Mouse (Mus musculus): Measurements from ENCODE around the gene Vps37c. TPM values are rescaled to one million over a fixed set of nuclear protein-coding genes. Genes with fewer than 3 reads are reported as not detected.

Gene Vps37c
- polyA plus RNA-seq, 1 experiment from 2014 or later = 32.1 TPM

GRCm38 (mm10) chr19:10712646-10713045 is 24.1 kb downstream of the Vps37c start:
- H3K27ac ChIP-seq (ENCODE audit: low read depth, low read length) = no peak overlapping the region
- H3K9ac ChIP-seq (ENCODE audit: low read length) = no peak overlapping the region
- no peak overlapping the region for H3K4me3 ChIP-seq (ENCODE audit: low read depth, low read length)
- H3K4me2 ChIP-seq (ENCODE audit: low read depth, low read length, severe bottlenecking) = no peak overlapping the region
- no peaks in the 10 kb centered on the region for H3K9me3 ChIP-seq (ENCODE audit: control insufficient read depth, low read length)
- 94% methylated on average over 12 of the region's 12 CpGs for WGBS
- peaks cover 12% of the 10 kb centered on the region; the same call in 1 of the 2 replicates for H3K4me1 ChIP-seq (replicated peaks; ENCODE audit: control insufficient read depth, insufficient read depth, low read length)
- DNase-seq (ENCODE audit: low spot score) = no peak
- ATAC-seq (replicated peaks; ENCODE audit: low FRiP score) = no peak
- H3K36me3 ChIP-seq (ENCODE audit: control insufficient read depth, insufficient read depth, low read length) = peaks cover 7% of the 10 kb centered on the region
- H3K27me3 ChIP-seq (ENCODE audit: control insufficient read depth, insufficient read depth, low read length) = no peaks in the 10 kb centered on the region

- no peak overlapping the region for H3K4me2 ChIP-seq (ENCODE audit: low read depth, low read length, severe bottlenecking)
- WGBS = 94% methylated on average over 10 of the region's 10 CpGs
- no peak overlapping the region for H3K4me3 ChIP-seq (ENCODE audit: low read depth, low read length)
- no peaks in the 10 kb centered on the region for H3K9me3 ChIP-seq (ENCODE audit: control insufficient read depth, low read length)
- peaks cover 12% of the 10 kb centered on the region; the same call in 1 of the 2 replicates for H3K4me1 ChIP-seq (replicated peaks; ENCODE audit: control insufficient read depth, insufficient read depth, low read length)
- DNase-seq (ENCODE audit: low spot score) = no peak
- H3K9ac ChIP-seq (ENCODE audit: low read length) = no peak overlapping the region
- H3K27me3 ChIP-seq (ENCODE audit: control insufficient read depth, insufficient read depth, low read length) = no peaks in the 10 kb centered on the region
- peaks cover 7% of the 10 kb centered on the region for H3K36me3 ChIP-seq (ENCODE audit: control insufficient read depth, insufficient read depth, low read length)
- no peak for ATAC-seq (replicated peaks; ENCODE audit: low FRiP score)
- H3K27ac ChIP-seq (ENCODE audit: low read depth, low read length) = no peak overlapping the region
These were observed 25.0 kb downstream of the Vps37c start for GRCm38 (mm10) chr19:10713551-10713950.

- no peak for DNase-seq (ENCODE audit: low spot score)
- 89% methylated on average over 6 of the region's 6 CpGs for WGBS
- H3K4me2 ChIP-seq (ENCODE audit: low read depth, low read length, severe bottlenecking) = no peak overlapping the region
- H3K36me3 ChIP-seq (ENCODE audit: control insufficient read depth, insufficient read depth, low read length) = peaks cover 7% of the 10 kb centered on the region
- no peak overlapping the region for H3K27ac ChIP-seq (ENCODE audit: low read depth, low read length)
- H3K9ac ChIP-seq (ENCODE audit: low read length) = 0 out of 2 replicates have a peak overlapping the region, but pooled peaks have one; percentile 4
- H3K9me3 ChIP-seq (ENCODE audit: control insufficient read depth, low read length) = no peaks in the 10 kb centered on the region
- H3K4me1 ChIP-seq (replicated peaks; ENCODE audit: control insufficient read depth, insufficient read depth, low read length) = peaks cover 7% of the 10 kb centered on the region; the same call in 1 of the 2 replicates
- H3K4me3 ChIP-seq (ENCODE audit: low read depth, low read length) = no peak overlapping the region
- H3K27me3 ChIP-seq (ENCODE audit: control insufficient read depth, insufficient read depth, low read length) = no peaks in the 10 kb centered on the region
- no peak for ATAC-seq (replicated peaks; ENCODE audit: low FRiP score)
These were observed 25.6 kb downstream of the Vps37c start for GRCm38 (mm10) chr19:10714168-10714567.

- Histone ChIP-seq H3K4me3 (ENCODE audit: low read depth, low read length) (no peak overlapping the region), H3K27ac (ENCODE audit: low read depth, low read length) (no peak overlapping the region), H3K9ac (ENCODE audit: low read length) (0 out of 2 replicates have a peak overlapping the region, but pooled peaks have one; percentile 4), H3K36me3 (ENCODE audit: control insufficient read depth, insufficient read depth, low read length) (peaks cover 7% of the 10 kb centered on the region), H3K4me2 (ENCODE audit: low read depth, low read length, severe bottlenecking) (no peak overlapping the region), H3K4me1 (replicated peaks; ENCODE audit: control insufficient read depth, insufficient read depth, low read length) (peaks cover 4% of the 10 kb centered on the region; the same call in 1 of the 2 replicates), H3K9me3 (ENCODE audit: control insufficient read depth, low read length) (no peaks in the 10 kb centered on the region), H3K27me3 (ENCODE audit: control insufficient read depth, insufficient read depth, low read length) (no peaks in the 10 kb centered on the region)
- DNase-seq (ENCODE audit: low spot score) (peak; percentile 84), ATAC-seq (replicated peaks; ENCODE audit: low FRiP score) (no peak)
- 42% methylated on average over 4 of the region's 4 CpGs for WGBS
These were observed 26.3 kb downstream of the Vps37c start for GRCm38 (mm10) chr19:10714682-10715475.

- H3K27ac ChIP-seq (ENCODE audit: low read depth, low read length) = no peak overlapping the region
- DNase-seq (ENCODE audit: low spot score) = no peak
These were observed 26.9 kb downstream of the Vps37c start for GRCm38 (mm10) chr19:10715476-10715875.

GRCm38 (mm10) chr19:10718251-10718775 is 29.8 kb downstream of the Vps37c start:
- Histone ChIP-seq H3K4me2 (ENCODE audit: low read depth, low read length, severe bottlenecking) (no peak overlapping the region), H3K9ac (ENCODE audit: low read length) (no peak overlapping the region), H3K4me1 (replicated peaks; ENCODE audit: control insufficient read depth, insufficient read depth, low read length) (peaks cover 10% of the 10 kb centered on the region; the same call in 1 of the 2 replicates), H3K9me3 (ENCODE audit: control insufficient read depth, low read length) (no peaks in the 10 kb centered on the region), H3K36me3 (ENCODE audit: control insufficient read depth, insufficient read depth, low read length) (no peaks in the 10 kb centered on the region), H3K27ac (ENCODE audit: low read depth, low read length) (no peak overlapping the region), H3K4me3 (ENCODE audit: low read depth, low read length) (no peak overlapping the region), H3K27me3 (ENCODE audit: control insufficient read depth, insufficient read depth, low read length) (no peaks in the 10 kb centered on the region)
- 83% methylated on average over 7 of the region's 7 CpGs for WGBS
- ATAC-seq (replicated peaks; ENCODE audit: low FRiP score) = no peak
- no peak for DNase-seq (ENCODE audit: low spot score)

More at GRCm38 (mm10) chr19:10715476-10715875, 26.9 kb downstream of the Vps37c start:
- Histone ChIP-seq H3K4me2 (ENCODE audit: low read depth, low read length, severe bottlenecking) (no peak overlapping the region), H3K4me1 (replicated peaks; ENCODE audit: control insufficient read depth, insufficient read depth, low read length) (0 out of 2 replicates have a peak, but pooled peaks cover 4% of the 10 kb centered on the region), H3K4me3 (ENCODE audit: low read depth, low read length) (no peak overlapping the region), H3K27me3 (ENCODE audit: control insufficient read depth, insufficient read depth, low read length) (no peaks in the 10 kb centered on the region), H3K9ac (ENCODE audit: low read length) (no peak overlapping the region), H3K9me3 (ENCODE audit: control insufficient read depth, low read length) (no peaks in the 10 kb centered on the region), H3K36me3 (ENCODE audit: control insufficient read depth, insufficient read depth, low read length) (peaks cover 7% of the 10 kb centered on the region)
- 87% methylated on average over 6 of the region's 6 CpGs for WGBS
- ATAC-seq (replicated peaks; ENCODE audit: low FRiP score) = no peak

GRCm38 (mm10) chr19:10719751-10720150 is 31.2 kb downstream of the Vps37c start:
- Histone ChIP-seq H3K4me3 (ENCODE audit: low read depth, low read length) (no peak overlapping the region), H3K4me1 (replicated peaks; ENCODE audit: control insufficient read depth, insufficient read depth, low read length) (peaks cover 18% of the 10 kb centered on the region), H3K9me3 (ENCODE audit: control insufficient read depth, low read length) (no peaks in the 10 kb centered on the region), H3K4me2 (ENCODE audit: low read depth, low read length, severe bottlenecking) (no peak overlapping the region), H3K36me3 (ENCODE audit: control insufficient read depth, insufficient read depth, low read length) (no peaks in the 10 kb centered on the region), H3K27me3 (ENCODE audit: control insufficient read depth, insufficient read depth, low read length) (no peaks in the 10 kb centered on the region), H3K27ac (ENCODE audit: low read depth, low read length) (no peak overlapping the region), H3K9ac (ENCODE audit: low read length) (no peak overlapping the region)
- no peak for ATAC-seq (replicated peaks; ENCODE audit: low FRiP score)
- no peak for DNase-seq (ENCODE audit: low spot score)
- WGBS = 52% methylated on average over 2 of the region's 2 CpGs

GRCm38 (mm10) chr19:10720524-10720923 is 32.0 kb downstream of the Vps37c start:
- Histone ChIP-seq H3K27ac (ENCODE audit: low read depth, low read length) (no peak overlapping the region), H3K9ac (ENCODE audit: low read length) (no peak overlapping the region), H3K4me2 (ENCODE audit: low read depth, low read length, severe bottlenecking) (no peak overlapping the region), H3K4me1 (replicated peaks; ENCODE audit: control insufficient read depth, insufficient read depth, low read length) (peaks cover 18% of the 10 kb centered on the region), H3K9me3 (ENCODE audit: control insufficient read depth, low read length) (no peaks in the 10 kb centered on the region), H3K27me3 (ENCODE audit: control insufficient read depth, insufficient read depth, low read length) (no peaks in the 10 kb centered on the region), H3K4me3 (ENCODE audit: low read depth, low read length) (no peak overlapping the region), H3K36me3 (ENCODE audit: control insufficient read depth, insufficient read depth, low read length) (no peaks in the 10 kb centered on the region)
- 32% methylated on average over 3 of the region's 3 CpGs for WGBS
- no peak for ATAC-seq (replicated peaks; ENCODE audit: low FRiP score)
- DNase-seq (ENCODE audit: low spot score) = no peak

Measured in forebrain, embryonic 11.5 days (tissue).